ENCODE assay signal across 8 mouse cellular contexts in genomic region chr10:12866971-12867732, GRCm38 (mm10). TPM values are rescaled to one million over a fixed set of nuclear protein-coding genes. Genes with fewer than 3 reads are reported as not detected.
DNase-seq lines count a peak whose midpoint lies in the region; ATAC-seq and TF ChIP-seq lines count a peak whose summit lies in the region.

No protein-coding gene starts in this region.

- 0 out of 2 replicates have a peak, but pooled peaks have one; percentile 1 for TF ChIP-seq CTCF in brain, embryonic 14.5 days (IDR thresholded peaks at IDR 0.05; ENCODE audit: borderline replicate concordance, extremely low read depth, insufficient read depth, insufficient read length)

- no peaks in the 10 kb centered on the region for H3K36me3 ChIP-seq in erythroblast, embryonic 14.5 days (ENCODE audit: control insufficient read depth)
- no peaks in the 10 kb centered on the region for H3K36me3 ChIP-seq in forebrain, embryonic 13.5 days (ENCODE audit: poor library complexity, severe bottlenecking)
- H3K36me3 ChIP-seq in hindbrain, embryonic 13.5 days: no peaks in the 10 kb centered on the region
- no peaks in the 10 kb centered on the region for H3K36me3 ChIP-seq in liver, embryonic 13.5 days

- TF ChIP-seq POLR2A in brain, embryonic 14.5 days (IDR thresholded peaks at IDR 0.05; ENCODE audit: borderline replicate concordance, extremely low read depth, insufficient read depth, insufficient read length, poor library complexity, severe bottlenecking): no peak

- ATAC-seq in erythroblast, adult 5-6 weeks (replicated peaks; ENCODE audit: low FRiP score, poor library complexity, severe bottlenecking): no peak
- ATAC-seq in forebrain, embryonic 13.5 days: no peak
- ATAC-seq in hindbrain, embryonic 13.5 days (ENCODE audit: low FRiP score): 0 out of 2 replicates have a peak, but pooled peaks have one; percentile 1
- ATAC-seq in liver, embryonic 13.5 days (ENCODE audit: low read depth): no peak
- peak; percentile 76 for ATAC-seq in monocyte, adult 5-6 weeks (replicated peaks; ENCODE audit: insufficient number of reproducible peaks, low FRiP score, low TSS enrichment, poor library complexity, severe bottlenecking)

- no peak overlapping the region for H3K27ac ChIP-seq in forebrain, embryonic 13.5 days
- no peak overlapping the region; the same call in 1 of the 2 replicates for H3K27ac ChIP-seq in hindbrain, embryonic 13.5 days
- peak overlapping the region; percentile 81 for H3K27ac ChIP-seq in liver, embryonic 13.5 days

- peaks cover 27% of the 10 kb centered on the region for H3K27me3 ChIP-seq in erythroblast, embryonic 14.5 days (ENCODE audit: control insufficient read depth)
- 0 out of 2 replicates have a peak, but pooled peaks cover 2% of the 10 kb centered on the region for H3K27me3 ChIP-seq in forebrain, embryonic 13.5 days
- H3K27me3 ChIP-seq in hindbrain, embryonic 13.5 days: peaks cover 11% of the 10 kb centered on the region; the same call in 1 of the 2 replicates
- H3K27me3 ChIP-seq in liver, embryonic 13.5 days: peaks cover 7% of the 10 kb centered on the region; the same call in 1 of the 2 replicates

- WGBS in forebrain, embryonic 13.5 days: 4% methylated on average over 28 of the region's 28 CpGs
- WGBS in hindbrain, embryonic 13.5 days: 2% methylated on average over 28 of the region's 28 CpGs
- 2% methylated on average over 28 of the region's 28 CpGs for WGBS in liver, embryonic 13.5 days (ENCODE audit: insufficient replicate concordance)

- peak overlapping the region; percentile 94 for H3K4me2 ChIP-seq in forebrain, embryonic 13.5 days
- peak overlapping the region; percentile 91 for H3K4me2 ChIP-seq in hindbrain, embryonic 13.5 days
- peak overlapping the region; percentile 95 for H3K4me2 ChIP-seq in liver, embryonic 13.5 days

- H3K4me1 ChIP-seq in erythroblast, embryonic 14.5 days (ENCODE audit: control insufficient read depth): peaks cover 23% of the 10 kb centered on the region
- H3K4me1 ChIP-seq in forebrain, embryonic 13.5 days: peaks cover 25% of the 10 kb centered on the region
- H3K4me1 ChIP-seq in hindbrain, embryonic 13.5 days (replicated peaks): peaks cover 22% of the 10 kb centered on the region
- H3K4me1 ChIP-seq in liver, embryonic 13.5 days (replicated peaks): peaks cover 31% of the 10 kb centered on the region

- DNase-seq in brain, embryonic 14.5 days (ENCODE audit: low read depth): peak; percentile 62
- DNase-seq in liver, embryonic 13.5 days: peak; percentile 21
- DNase-seq in thymus, postnatal 25 days: peak; percentile 25

- H3K9me3 ChIP-seq in erythroblast, embryonic 14.5 days (ENCODE audit: control insufficient read depth, low read length): no peaks in the 10 kb centered on the region
- no peaks in the 10 kb centered on the region for H3K9me3 ChIP-seq in forebrain, embryonic 13.5 days (replicated peaks)
- H3K9me3 ChIP-seq in hindbrain, embryonic 13.5 days: no peaks in the 10 kb centered on the region
- no peaks in the 10 kb centered on the region for H3K9me3 ChIP-seq in liver, embryonic 13.5 days (replicated peaks)

- peak overlapping the region; percentile 64 for H3K4me3 ChIP-seq in erythroblast, embryonic 14.5 days (replicated peaks)
- peak overlapping the region; percentile 72 for H3K4me3 ChIP-seq in forebrain, embryonic 13.5 days
- peak overlapping the region; percentile 64 for H3K4me3 ChIP-seq in hindbrain, embryonic 13.5 days
- peak overlapping the region; percentile 73 for H3K4me3 ChIP-seq in liver, embryonic 13.5 days (replicated peaks)

- peak overlapping the region; percentile 76 for H3K9ac ChIP-seq in forebrain, embryonic 13.5 days
- peak overlapping the region; percentile 78 for H3K9ac ChIP-seq in hindbrain, embryonic 13.5 days
- peak overlapping the region; percentile 76 for H3K9ac ChIP-seq in liver, embryonic 13.5 days

RNA-seq across cellular contexts. Expression of gene Utrn, which starts 2.0 kb away (rescaled TPM):
- polyA plus RNA-seq in erythroblast, embryonic 14.5 days (2012): 0.01 TPM in 2 replicates
- 25.5 and 40.7 TPM in 2 replicates for total RNA-seq in erythroblast, adult 5-6 weeks (2015; ENCODE audit: low replicate concordance)
- 46.3 and 46.7 TPM in 2 replicates for total RNA-seq in erythroblast, adult 5-6 weeks (2017; ENCODE audit: low replicate concordance)
- polyA plus RNA-seq in brain, embryonic 14.5 days (2012; rRNA removed): 7.8 and 14.5 TPM in 2 replicates
- polyA plus RNA-seq in forebrain, embryonic 13.5 days (2015; fragmentation: Nextera tagmentation; extraction: Ambion mirVana): 18.7 and 22.0 TPM in 2 replicates
- polyA plus RNA-seq in hindbrain, embryonic 13.5 days (2015; fragmentation: Nextera tagmentation; extraction: Ambion mirVana): 30.1 and 31.4 TPM in 2 replicates
- 9.2 and 9.7 TPM in 2 replicates for polyA plus RNA-seq in liver, embryonic 13.5 days (2015; fragmentation: Nextera tagmentation; extraction: Ambion mirVana)
- 61.8 to 169 TPM (median 72.5 TPM) in 3 replicates for total RNA-seq in monocyte, adult 5-6 weeks (2017)

Comparison
In these comparisons a context has a peak if more than half of its experiments do, and no peak if none do; other contexts are left out.
1. ATAC-seq: peak in hindbrain, embryonic 13.5 days (single experiment) and monocyte, adult 5-6 weeks (single experiment); none in erythroblast, adult 5-6 weeks (single experiment), forebrain, embryonic 13.5 days (single experiment) and liver, embryonic 13.5 days (single experiment).
2. Peak in every context shown above with its lines, with median percentiles within 50 percentile points of each other: H3K4me3 ChIP-seq, DNase-seq, H3K4me2 ChIP-seq and H3K9ac ChIP-seq.